Mouse (Mus musculus): Measurements from ENCODE around the gene Plpp7. TPM values are rescaled to one million over a fixed set of nuclear protein-coding genes. Genes with fewer than 3 reads are reported as not detected.
A peak's percentile ranks its signal among the peaks of the same experiment; 100 is the strongest.

The Plpp7 gene
- polyA plus RNA-seq, 1 experiment from 2014 or later, result 3.8 TPM

- Histone ChIP-seq H3K4me1 (peaks cover 15% of the 10 kb centered on the region), H3K4me3 (no peak overlapping the region), H3K27ac (no peak overlapping the region), H3K27me3 (ENCODE audit: low read depth, poor library complexity, severe bottlenecking) (peaks cover 54% of the 10 kb centered on the region), H3K9me3 (replicated peaks) (no peaks in the 10 kb centered on the region), H3K36me3 (no peaks in the 10 kb centered on the region)
- DNase-seq (ENCODE audit: low spot score), result no peak
- WGBS, result 97% methylated on average over 2 of the region's 2 CpGs
Observed at GRCm38 (mm10) chr2:32090145-32090544, 5.2 kb upstream of the Plpp7 start.

GRCm38 (mm10) chr2:32091956-32092355, 3.4 kb upstream of the Plpp7 start:
- no peak overlapping the region for H3K4me3 ChIP-seq
- peaks cover 36% of the 10 kb centered on the region for H3K27me3 ChIP-seq (ENCODE audit: low read depth, poor library complexity, severe bottlenecking)
- no peak overlapping the region for H3K27ac ChIP-seq
- no peak for DNase-seq (ENCODE audit: low spot score)
- H3K4me1 ChIP-seq, result peaks cover 26% of the 10 kb centered on the region
- H3K36me3 ChIP-seq, result no peaks in the 10 kb centered on the region
- 59% methylated on average over 3 of the region's 3 CpGs for whole genome bisulfite sequencing
- H3K9me3 ChIP-seq (replicated peaks), result no peaks in the 10 kb centered on the region

- 88% methylated on average over 7 of the region's 7 CpGs for WGBS
- no peak overlapping the region for H3K4me3 ChIP-seq
- DNase-seq (ENCODE audit: low spot score), result no peak
- H3K4me1 ChIP-seq, result peaks cover 12% of the 10 kb centered on the region
- H3K27ac ChIP-seq, result no peak overlapping the region
- H3K9me3 ChIP-seq (replicated peaks), result no peaks in the 10 kb centered on the region
- peaks cover 14% of the 10 kb centered on the region; the same call in 1 of the 2 replicates for H3K27me3 ChIP-seq (ENCODE audit: low read depth, poor library complexity, severe bottlenecking)
- no peaks in the 10 kb centered on the region for H3K36me3 ChIP-seq
Observed at GRCm38 (mm10) chr2:32094001-32094707, 1.2 kb upstream of the Plpp7 start.

GRCm38 (mm10) chr2:32096122-32096420, 743 bp downstream of the Plpp7 start:
- DNase-seq (ENCODE audit: low spot score), result no peak
- Histone ChIP-seq H3K36me3 (no peaks in the 10 kb centered on the region), H3K27me3 (ENCODE audit: low read depth, poor library complexity, severe bottlenecking) (no peaks in the 10 kb centered on the region), H3K4me1 (peaks cover 11% of the 10 kb centered on the region), H3K4me3 (peak overlapping the region; percentile 40), H3K9me3 (replicated peaks) (no peaks in the 10 kb centered on the region), H3K27ac (peak overlapping the region; percentile 64)
- 82% methylated on average over 10 of the region's 10 CpGs for WGBS

- H3K9me3 ChIP-seq (replicated peaks), result no peaks in the 10 kb centered on the region
- no peak overlapping the region for H3K27ac ChIP-seq
- no peaks in the 10 kb centered on the region for H3K27me3 ChIP-seq (ENCODE audit: low read depth, poor library complexity, severe bottlenecking)
- DNase-seq (ENCODE audit: low spot score), result no peak
- H3K4me3 ChIP-seq, result no peak overlapping the region
- WGBS, result 61% methylated on average over 5 of the region's 5 CpGs
- H3K36me3 ChIP-seq, result no peaks in the 10 kb centered on the region
- no peaks in the 10 kb centered on the region for H3K4me1 ChIP-seq
Observed at GRCm38 (mm10) chr2:32102944-32103343, 7.6 kb downstream of the Plpp7 start.

- Histone ChIP-seq H3K27me3 (ENCODE audit: low read depth, poor library complexity, severe bottlenecking) (no peaks in the 10 kb centered on the region), H3K36me3 (no peaks in the 10 kb centered on the region), H3K4me1 (no peaks in the 10 kb centered on the region), H3K27ac (no peak overlapping the region), H3K9me3 (replicated peaks) (no peaks in the 10 kb centered on the region), H3K4me3 (no peak overlapping the region)
- DNase-seq (ENCODE audit: low spot score), result no peak
- WGBS, result 77% methylated on average over 7 of the region's 7 CpGs
Observed at GRCm38 (mm10) chr2:32103557-32103956, 8.2 kb downstream of the Plpp7 start.

- DNase-seq (ENCODE audit: low spot score), result no peak
- Histone ChIP-seq H3K4me1 (no peaks in the 10 kb centered on the region), H3K9me3 (replicated peaks) (no peaks in the 10 kb centered on the region), H3K27ac (no peak overlapping the region), H3K36me3 (no peaks in the 10 kb centered on the region), H3K27me3 (ENCODE audit: low read depth, poor library complexity, severe bottlenecking) (no peaks in the 10 kb centered on the region), H3K4me3 (no peak overlapping the region)
- 86% methylated on average over 7 of the region's 7 CpGs for WGBS
Observed at GRCm38 (mm10) chr2:32104122-32104521, 8.8 kb downstream of the Plpp7 start.

- DNase-seq (ENCODE audit: low spot score), result no peak
- H3K27ac ChIP-seq, result no peak overlapping the region
- H3K36me3 ChIP-seq, result no peaks in the 10 kb centered on the region
- H3K4me3 ChIP-seq, result no peak overlapping the region
- H3K9me3 ChIP-seq (replicated peaks), result no peaks in the 10 kb centered on the region
- no peaks in the 10 kb centered on the region for H3K4me1 ChIP-seq
- 89% methylated on average over 16 of the region's 16 CpGs for WGBS
- no peaks in the 10 kb centered on the region for H3K27me3 ChIP-seq (ENCODE audit: low read depth, poor library complexity, severe bottlenecking)
Observed at GRCm38 (mm10) chr2:32105117-32105913, 10.0 kb downstream of the Plpp7 start.

GRCm38 (mm10) chr2:32105930-32106329, 10.6 kb downstream of the Plpp7 start:
- DNase-seq (ENCODE audit: low spot score), result no peak
- Histone ChIP-seq H3K4me3 (no peak overlapping the region), H3K27ac (no peak overlapping the region), H3K4me1 (no peaks in the 10 kb centered on the region), H3K9me3 (replicated peaks) (no peaks in the 10 kb centered on the region), H3K27me3 (ENCODE audit: low read depth, poor library complexity, severe bottlenecking) (no peaks in the 10 kb centered on the region), H3K36me3 (no peaks in the 10 kb centered on the region)
- WGBS, result 85% methylated on average over 7 of the region's 7 CpGs

GRCm38 (mm10) chr2:32111268-32111667, 15.9 kb downstream of the Plpp7 start:
- no peaks in the 10 kb centered on the region for H3K36me3 ChIP-seq
- WGBS, result 96% methylated on average over 1 of the region's 1 CpGs
- no peaks in the 10 kb centered on the region for H3K27me3 ChIP-seq (ENCODE audit: low read depth, poor library complexity, severe bottlenecking)
- H3K27ac ChIP-seq, result no peak overlapping the region
- no peak overlapping the region for H3K4me3 ChIP-seq
- no peak for DNase-seq (ENCODE audit: low spot score)
- H3K4me1 ChIP-seq, result no peaks in the 10 kb centered on the region
- no peaks in the 10 kb centered on the region for H3K9me3 ChIP-seq (replicated peaks)

GRCm38 (mm10) chr2:32112548-32112947, 17.2 kb downstream of the Plpp7 start:
- DNase-seq (ENCODE audit: low spot score), result no peak
- Histone ChIP-seq H3K9me3 (replicated peaks) (no peaks in the 10 kb centered on the region), H3K4me3 (no peak overlapping the region), H3K27ac (no peak overlapping the region), H3K27me3 (ENCODE audit: low read depth, poor library complexity, severe bottlenecking) (no peaks in the 10 kb centered on the region), H3K4me1 (no peaks in the 10 kb centered on the region), H3K36me3 (no peaks in the 10 kb centered on the region)
- WGBS, result 69% methylated on average over 2 of the region's 2 CpGs

- Histone ChIP-seq H3K36me3 (no peaks in the 10 kb centered on the region), H3K9me3 (replicated peaks) (no peaks in the 10 kb centered on the region), H3K4me1 (no peaks in the 10 kb centered on the region), H3K27ac (no peak overlapping the region), H3K4me3 (no peak overlapping the region), H3K27me3 (ENCODE audit: low read depth, poor library complexity, severe bottlenecking) (no peaks in the 10 kb centered on the region)
- DNase-seq (ENCODE audit: low spot score), result no peak
- WGBS, result 96% methylated on average over 4 of the region's 4 CpGs
Observed at GRCm38 (mm10) chr2:32115851-32116268, 20.5 kb downstream of the Plpp7 start.

Data from limb, embryonic 10.5 days (tissue).